Mouse (Mus musculus): ENCODE results near the gene D630045J12Rik. TPM values are rescaled to one million over a fixed set of nuclear protein-coding genes. Genes with fewer than 3 reads are reported as not detected.

D630045J12Rik gene
- total and polyA plus RNA-seq, 3 experiments: 2.5 to 6.2 TPM; not detected in 1

DNA sequence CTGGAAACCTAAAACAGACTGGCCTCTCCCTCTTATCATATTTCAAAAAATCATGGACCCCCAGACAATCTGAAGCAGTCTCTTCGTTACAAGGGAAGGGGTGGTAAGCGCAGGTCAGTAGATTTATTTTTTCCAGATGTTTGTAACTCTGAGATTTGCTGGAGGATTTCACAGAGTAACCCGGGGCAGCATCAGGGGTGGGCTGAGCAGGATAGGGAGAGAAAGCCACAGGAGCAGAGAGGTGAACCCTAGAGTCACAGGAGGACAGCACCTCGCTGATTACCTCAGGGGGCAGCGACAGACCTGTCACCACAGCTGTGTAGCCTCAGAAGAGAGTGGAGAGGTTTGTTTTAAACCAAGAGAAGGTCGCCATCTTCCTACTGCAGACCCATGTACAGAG, 88.4 kb downstream of the D630045J12Rik start:
- peaks cover 0 to 1% of the 10 kb centered on the region in 2 experiments; a peak in 1 of 4 replicates for H3K4me1 ChIP-seq (ENCODE audit: control insufficient read depth in 1 of 2, insufficient read depth in 2 of 2, low read length in 2 of 2)
- H3K9me3 ChIP-seq (replicated peaks; ENCODE audit: insufficient read depth, low read length): no peaks in the 10 kb centered on the region
- no peaks in the 10 kb centered on the region for H3K36me3 ChIP-seq (ENCODE audit: control insufficient read depth in 1 of 2, insufficient read depth in 2 of 2, low read length in 2 of 2)
- no peak overlapping the region for H3K9ac ChIP-seq (ENCODE audit: control insufficient read depth, low read depth, low read length, poor library complexity, severe bottlenecking)
- TF ChIP-seq TCF12 (IDR thresholded peaks at IDR 0.05; ENCODE audit: low read depth, low read length) (no peak), USF1 (IDR thresholded peaks at IDR 0.05; ENCODE audit: low read depth, low read length) (no peak), POLR2AphosphoS2 (IDR thresholded peaks at IDR 0.05; ENCODE audit: low read length) (no peak), NRF1 (IDR thresholded peaks at IDR 0.05; ENCODE audit: insufficient read depth, low read depth, low read length, poor library complexity, severe bottlenecking) (no peak), MAFK (IDR thresholded peaks at IDR 0.05; ENCODE audit: borderline replicate concordance, low read depth, low read length) (no peak), RAD21 (IDR thresholded peaks at IDR 0.05; ENCODE audit: low read depth, low read length) (no peak), BHLHE40 (IDR thresholded peaks at IDR 0.05; ENCODE audit: borderline replicate concordance, low read depth, low read length) (no peak)
- no peak for DNase-seq (ENCODE audit: low read depth, low spot score)
- no peak overlapping the region for H3K27ac ChIP-seq (ENCODE audit: control insufficient read depth, low read depth, low read length)
- H3K79me2 ChIP-seq (ENCODE audit: control insufficient read depth, insufficient read depth, low read length, poor library complexity): no peaks in the 10 kb centered on the region
- H3K4me3 ChIP-seq (ENCODE audit: control insufficient read depth in 1 of 2, insufficient read depth in 1 of 2, low read depth in 2 of 2, low read length in 2 of 2): no peak overlapping the region
- H3K27me3 ChIP-seq (ENCODE audit: control insufficient read depth in 1 of 2, insufficient read depth in 2 of 2, low read length in 2 of 2): no peaks in the 10 kb centered on the region

DNA sequence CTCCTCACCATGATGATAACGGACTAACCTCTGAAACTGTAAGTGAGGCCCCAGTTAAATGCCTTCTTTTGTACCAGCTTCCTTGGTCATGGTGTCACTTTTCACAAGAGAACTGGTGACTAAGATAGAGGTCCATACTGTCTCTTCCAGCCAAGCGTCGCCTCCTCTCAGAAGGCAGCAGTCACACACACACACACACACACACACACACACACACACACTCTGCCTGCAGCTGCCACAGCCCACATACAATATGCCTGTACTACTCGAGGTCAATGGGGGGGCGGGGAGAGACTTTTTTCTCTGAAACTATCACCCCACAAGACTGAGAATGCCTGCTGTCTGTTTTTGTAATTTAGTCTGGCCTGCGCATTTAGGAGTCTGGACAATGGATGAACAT, 89.1 kb downstream of the D630045J12Rik start:
- no peak for DNase-seq (ENCODE audit: low read depth, low spot score)
- H3K27ac ChIP-seq (ENCODE audit: control insufficient read depth, low read depth, low read length): no peak overlapping the region
- H3K36me3 ChIP-seq (ENCODE audit: control insufficient read depth in 1 of 2, insufficient read depth in 2 of 2, low read length in 2 of 2): no peaks in the 10 kb centered on the region
- no peaks in the 10 kb centered on the region for H3K9me3 ChIP-seq (replicated peaks; ENCODE audit: insufficient read depth, low read length)
- H3K4me3 ChIP-seq (ENCODE audit: control insufficient read depth in 1 of 2, insufficient read depth in 1 of 2, low read depth in 2 of 2, low read length in 2 of 2): no peak overlapping the region
- no peaks in the 10 kb centered on the region for H3K27me3 ChIP-seq (ENCODE audit: control insufficient read depth in 1 of 2, insufficient read depth in 2 of 2, low read length in 2 of 2)
- TF ChIP-seq CHD1 (IDR thresholded peaks at IDR 0.05; ENCODE audit: low read depth, low read length) (no peak), POLR2A (IDR thresholded peaks at IDR 0.05; ENCODE audit: control insufficient read depth in 1 of 2, insufficient read depth in 1 of 2, low read depth in 1 of 2, low read length in 2 of 2, poor library complexity in 1 of 2) (no peak), UBTF (IDR thresholded peaks at IDR 0.05; ENCODE audit: borderline replicate concordance, insufficient read depth, low read depth, low read length) (no peak), RCOR1 (IDR thresholded peaks at IDR 0.05; ENCODE audit: low read depth, low read length) (no peak), ZKSCAN1 (IDR thresholded peaks at IDR 0.05; ENCODE audit: low read depth, low read length) (no peak), JUND (IDR thresholded peaks at IDR 0.05; ENCODE audit: low read depth, low read length) (no peak), TCF12 (IDR thresholded peaks at IDR 0.05; ENCODE audit: low read depth, low read length) (no peak), POLR2AphosphoS5 (IDR thresholded peaks at IDR 0.05; ENCODE audit: borderline replicate concordance, low read depth, low read length) (no peak), POLR2AphosphoS2 (IDR thresholded peaks at IDR 0.05; ENCODE audit: low read length) (no peak), KAT2A (conservative IDR thresholded peaks at IDR 0.05; ENCODE audit: low read depth, low read length) (no peak), USF2 (IDR thresholded peaks at IDR 0.05; ENCODE audit: borderline replicate concordance in 1 of 2, insufficient read depth in 1 of 2, low read depth in 1 of 2, low read length in 2 of 2) (no peak), TAL1 (IDR thresholded peaks at IDR 0.05; ENCODE audit: low read length) (no peak), ETS1 (IDR thresholded peaks at IDR 0.05; ENCODE audit: low read depth, low read length) (no peak), MAZ (IDR thresholded peaks at IDR 0.05; ENCODE audit: low read depth, low read length) (no peak), NRF1 (IDR thresholded peaks at IDR 0.05; ENCODE audit: insufficient read depth, low read depth, low read length, poor library complexity, severe bottlenecking) (no peak), SIN3A (IDR thresholded peaks at IDR 0.05; ENCODE audit: low read length) (no peak)
- H3K4me1 ChIP-seq (ENCODE audit: control insufficient read depth in 1 of 2, insufficient read depth in 2 of 2, low read length in 2 of 2): peaks cover 0 to 2% of the 10 kb centered on the region in 2 experiments; a peak in 1 of 4 replicates
- H3K79me2 ChIP-seq (ENCODE audit: control insufficient read depth, insufficient read depth, low read length, poor library complexity): no peaks in the 10 kb centered on the region
- H3K9ac ChIP-seq (ENCODE audit: control insufficient read depth, low read depth, low read length, poor library complexity, severe bottlenecking): no peak overlapping the region
